Mouse (Mus musculus) granulocyte monocyte progenitor cell, adult 5-6 weeks (primary cell): ENCODE data around the gene Otop2. TPM values are rescaled to one million over a fixed set of nuclear protein-coding genes. Genes with fewer than 3 reads are reported as not detected.

ENCODE experiments used
- ATAC-seq: replicated peaks from 2 replicates; pipeline ENCODE4 v1.8.0; 2016; ENCODE audit warnings: mild to moderate bottlenecking, moderate TSS enrichment, inconsistent platforms; ENCODE audit not compliant: poor library complexity, severe bottlenecking
- total RNA-seq, 2 experiments: library from RNA; stranded (forward) in 1 of 2; stranded (reverse) in 1 of 2; fragments of 200-712, 200-1000 nt in 1 of 2; fragments of >200 nt in 1 of 2; fragmentation: Nextera tagmentation in 1 of 2; gene quantifications; 2 replicates each; pipeline ENCODE4 v1.2.3; 2014 to 2017

Gene Otop2
- total RNA-seq, 2 experiments from 2014 or later = not detected

- no peak for ATAC-seq
Observed at GRCm38 (mm10) chr11:115337826-115338225, 30.9 kb downstream of the Otop2 start.

GRCm38 (mm10) chr11:115341246-115341645 lies 34.3 kb downstream of the Otop2 start:
- no peak for ATAC-seq

- ATAC-seq = no peak
Observed at GRCm38 (mm10) chr11:115341866-115342265, 34.9 kb downstream of the Otop2 start.

DNA sequence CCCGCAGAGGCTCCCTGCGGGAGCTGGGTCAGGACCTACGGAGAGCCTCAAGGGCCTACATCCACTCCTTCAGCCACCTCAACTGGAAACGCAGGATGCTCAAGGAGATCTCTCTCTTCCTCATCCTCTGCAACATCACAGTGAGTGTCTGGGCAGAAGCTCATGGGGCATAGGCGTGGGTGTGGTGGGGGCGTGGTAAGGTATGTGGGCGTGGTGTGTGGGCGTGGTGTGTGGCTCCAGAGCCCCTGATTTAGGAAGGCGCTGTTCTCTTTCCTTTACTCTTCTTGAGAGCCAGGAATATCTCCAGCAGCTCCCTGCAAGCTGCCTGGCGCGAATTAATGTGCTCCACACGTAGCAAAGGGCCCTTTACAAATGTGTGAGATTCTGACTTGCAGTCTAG lies 38.0 kb downstream of the Otop2 start:
- ATAC-seq = peak; percentile 87

- no peak for ATAC-seq
Observed at GRCm38 (mm10) chr11:115345515-115345914, 38.6 kb downstream of the Otop2 start.

- no peak for ATAC-seq
Observed at GRCm38 (mm10) chr11:115348681-115349248, 41.8 kb downstream of the Otop2 start.

DNA sequence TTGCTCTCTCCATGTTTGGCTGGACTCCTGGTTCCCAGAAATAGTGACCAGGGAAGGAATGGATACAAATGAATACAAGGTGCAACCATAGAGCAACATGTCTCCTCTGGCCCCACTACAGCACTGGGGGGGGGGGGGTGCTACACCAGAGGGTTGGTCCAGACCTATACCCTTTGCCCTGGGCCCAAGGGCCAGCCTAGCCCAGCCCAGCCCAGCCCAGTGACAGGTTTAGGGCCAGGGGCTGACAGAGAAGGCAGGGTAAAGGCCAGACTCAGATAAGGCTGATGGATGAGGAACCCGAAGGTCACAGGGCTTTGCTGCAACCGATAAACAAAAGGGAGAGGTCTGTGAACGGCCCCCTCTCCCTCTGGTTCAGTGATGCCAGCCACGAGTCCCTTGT lies 43.0 kb downstream of the Otop2 start:
- no peak for ATAC-seq

DNA sequence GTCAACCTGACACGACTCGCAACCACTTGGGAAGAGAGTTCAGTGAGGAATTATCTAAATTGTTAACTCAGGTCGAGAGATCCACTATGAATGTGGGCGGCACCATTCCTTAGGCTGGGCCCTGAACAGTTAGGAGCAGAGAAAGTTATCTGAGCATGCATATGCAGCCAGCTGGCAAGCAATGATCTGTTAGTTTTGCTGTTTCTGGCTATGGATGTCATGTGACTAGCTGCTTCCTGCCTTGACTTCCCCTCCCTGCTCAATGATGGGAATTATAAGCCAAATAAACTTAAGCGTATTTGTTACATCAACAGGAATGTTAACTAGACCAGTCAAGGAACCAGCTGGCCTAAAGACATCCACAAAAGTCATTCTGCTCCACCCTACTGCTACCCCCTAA lies 46.4 kb downstream of the Otop2 start:
- no peak for ATAC-seq

- ATAC-seq = peak; percentile 75
Observed at GRCm38 (mm10) chr11:115354183-115354582, 47.2 kb downstream of the Otop2 start.

DNA sequence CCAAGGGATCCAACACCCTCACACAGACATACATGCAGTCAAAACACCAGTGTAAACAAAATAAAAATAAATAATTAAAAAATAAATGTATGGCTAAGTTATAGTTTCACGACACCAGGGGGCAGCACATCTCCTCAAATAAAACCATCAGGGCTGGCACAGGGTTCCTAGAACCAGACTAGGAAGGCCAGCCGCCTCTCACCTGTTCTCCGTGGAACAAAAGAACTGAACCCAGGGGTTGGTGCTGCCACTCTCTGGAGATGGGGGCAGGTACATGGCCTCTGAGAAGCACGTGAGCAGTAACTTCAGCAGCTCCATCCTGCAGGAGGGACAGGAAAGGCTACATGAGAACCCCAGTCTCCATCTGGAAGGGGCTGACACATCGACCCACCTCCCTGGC lies 51.5 kb downstream of the Otop2 start:
- ATAC-seq = peak; percentile 33; the same call in 1 of the 2 replicates

GRCm38 (mm10) chr11:115359293-115359692 lies 52.3 kb downstream of the Otop2 start:
- ATAC-seq = peak; percentile 17

DNA sequence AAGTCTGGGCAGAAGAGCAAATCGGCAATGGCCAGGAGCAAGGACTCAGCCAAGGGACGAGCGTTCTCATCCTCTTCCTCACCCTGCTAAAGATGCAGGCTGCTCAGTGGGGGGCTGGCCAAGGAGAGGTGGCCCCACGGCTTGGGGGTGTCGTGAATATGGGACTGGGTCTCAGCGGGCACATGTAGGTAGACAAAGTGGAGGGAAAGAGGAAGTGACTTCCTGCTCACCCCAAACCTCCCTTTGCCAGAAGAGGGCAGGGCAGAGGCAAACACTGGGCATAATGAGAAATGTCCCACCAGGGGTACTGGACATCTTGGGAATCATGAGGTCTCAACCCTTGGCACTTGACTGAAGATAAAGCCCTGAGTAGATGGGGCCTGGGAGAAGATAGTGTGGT lies 52.8 kb downstream of the Otop2 start:
- peak; percentile 69 for ATAC-seq

- no peak for ATAC-seq
Observed at GRCm38 (mm10) chr11:115364136-115364535, 57.2 kb downstream of the Otop2 start.

DNA sequence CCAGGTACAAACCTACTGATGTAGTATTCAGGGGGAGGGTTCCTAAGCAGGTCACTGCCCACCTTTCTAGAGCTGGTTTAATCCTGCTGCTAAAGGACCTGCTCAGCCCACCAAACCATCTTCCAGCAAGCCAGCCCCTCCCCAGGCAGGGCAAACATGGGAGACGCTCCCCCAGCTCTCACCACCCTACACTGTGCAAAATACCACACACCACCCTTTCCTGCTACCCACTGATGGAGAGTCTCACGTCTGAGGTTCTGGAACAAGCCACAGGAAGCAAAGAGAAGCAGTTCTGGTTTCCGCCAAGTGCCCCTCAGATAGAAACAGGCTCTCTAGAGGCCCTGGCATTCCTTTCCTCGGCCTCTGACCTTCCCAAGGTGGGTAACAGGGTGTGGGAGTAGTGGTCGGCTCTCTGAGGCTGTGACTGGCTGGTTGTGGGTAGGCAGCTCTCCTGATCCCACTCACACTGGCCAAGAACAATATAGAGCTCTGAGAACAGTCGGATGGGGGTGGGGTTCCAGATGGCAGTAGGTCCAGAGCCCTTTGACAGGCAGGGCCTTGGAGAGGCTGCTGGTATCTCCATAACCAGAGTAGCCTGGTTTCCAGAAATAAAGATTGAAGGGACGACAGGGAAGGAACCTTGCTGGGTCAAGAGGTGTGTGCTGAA lies 59.2 kb downstream of the Otop2 start:
- no peak for ATAC-seq

DNA sequence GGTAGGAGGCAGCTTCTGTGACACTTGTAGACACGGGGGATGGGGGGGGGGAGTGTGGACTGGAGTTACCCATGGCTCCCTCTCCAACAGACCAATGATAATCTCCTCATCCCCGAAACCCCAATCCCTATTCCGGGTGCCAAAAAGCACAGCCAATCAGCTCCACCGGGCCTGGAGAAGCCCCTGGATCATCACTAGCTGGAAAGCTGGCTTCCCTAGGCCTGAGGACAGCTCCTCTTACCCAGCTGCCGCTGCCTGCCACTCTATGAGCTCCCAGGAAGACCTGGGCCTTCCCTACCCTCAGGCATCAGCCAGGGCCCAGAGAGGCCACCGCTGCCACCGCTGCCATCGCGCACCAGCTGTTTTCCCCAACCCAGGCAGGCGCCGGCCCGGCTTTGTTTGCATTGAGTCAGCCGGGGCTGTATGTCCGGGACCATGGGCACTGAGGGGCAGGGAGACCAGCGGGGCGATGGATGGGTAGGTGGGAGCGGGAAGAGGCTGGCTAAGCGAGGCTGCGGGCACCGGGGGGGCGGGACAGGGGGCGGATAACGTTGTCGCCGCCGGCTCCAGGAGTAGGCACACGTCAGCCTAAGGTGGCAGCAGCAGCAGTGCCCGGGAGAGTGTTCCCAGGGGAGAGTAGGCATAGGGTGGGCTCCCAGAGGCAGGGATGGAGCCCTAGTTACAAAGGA lies 59.9 kb downstream of the Otop2 start:
- ATAC-seq = peak; percentile 20; the same call in 1 of the 2 replicates

- peak; percentile 92 for ATAC-seq
Observed at GRCm38 (mm10) chr11:115367395-115367944, 60.5 kb downstream of the Otop2 start, which contains the start of gene Hid1. Gene Hid1 (minus strand): TSS chr11:115367756.

DNA sequence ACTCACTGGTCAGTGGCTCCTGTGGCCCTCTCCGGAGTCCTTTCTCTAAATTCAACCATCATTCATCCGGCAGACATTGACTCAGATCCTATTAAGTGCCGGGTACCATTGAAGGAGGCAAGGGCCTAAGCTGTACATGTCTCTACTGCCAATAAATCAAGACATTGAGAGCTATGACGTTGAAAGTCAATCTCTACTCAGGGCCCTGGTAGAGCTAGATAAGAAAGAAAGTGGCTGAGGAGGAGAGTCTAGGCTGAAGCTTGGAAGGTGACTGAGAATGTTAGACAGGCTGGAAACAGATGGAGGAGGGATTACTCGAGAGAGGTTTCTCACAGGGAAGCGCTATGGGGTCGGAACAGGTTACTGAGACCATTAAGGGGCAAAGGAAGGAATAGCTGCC lies 63.4 kb downstream of the Otop2 start:
- ATAC-seq = no peak

GRCm38 (mm10) chr11:115371354-115371753 lies 64.4 kb downstream of the Otop2 start:
- ATAC-seq = no peak

DNA sequence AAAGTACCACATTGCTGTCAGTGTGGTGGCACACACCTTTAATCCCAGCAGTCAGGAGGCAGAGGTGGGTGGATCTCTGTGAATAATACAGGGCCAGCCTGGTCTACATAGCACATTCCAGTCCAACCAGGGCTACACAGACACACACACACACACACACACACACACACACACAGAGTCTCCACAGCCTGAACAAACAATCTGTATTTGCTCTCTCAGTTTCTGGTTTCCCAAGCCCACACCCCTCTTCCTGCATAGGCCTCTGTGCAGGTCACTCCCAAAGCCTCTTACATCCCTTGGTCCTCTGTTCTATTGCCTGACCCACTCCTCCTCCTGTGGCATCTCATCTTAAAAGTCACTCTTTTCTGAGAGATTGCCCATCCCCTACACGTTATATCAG lies 65.1 kb downstream of the Otop2 start:
- ATAC-seq = no peak

DNA sequence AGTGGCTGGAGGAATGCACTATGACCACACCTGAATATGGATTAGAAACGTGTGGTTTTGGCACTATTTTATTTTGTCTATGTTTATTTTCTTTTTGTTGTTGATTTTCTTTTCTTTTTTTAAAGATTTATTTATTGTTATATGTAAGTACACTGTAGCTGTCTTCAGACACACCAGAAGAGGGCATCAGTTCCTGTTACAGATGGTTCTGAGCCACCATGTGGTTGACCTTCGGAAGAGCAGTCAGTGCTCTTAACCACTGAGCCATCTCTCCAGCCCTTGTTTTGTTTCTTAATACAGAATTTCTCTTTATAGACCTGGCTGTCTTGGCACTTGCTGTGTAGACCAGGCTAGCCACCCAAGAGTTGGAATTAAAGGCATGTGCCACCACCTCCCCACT lies 65.8 kb downstream of the Otop2 start:
- no peak for ATAC-seq
